Mouse (Mus musculus) retina, postnatal 7 days (tissue): ENCODE results near the gene Msi2.

Source experiments
- DNase-seq: peaks from one replicate; pipeline ENCODE4 v3.0.0-alpha.2; 2012; ENCODE audit warnings: low read depth, low spot score

Gene Msi2

DNA sequence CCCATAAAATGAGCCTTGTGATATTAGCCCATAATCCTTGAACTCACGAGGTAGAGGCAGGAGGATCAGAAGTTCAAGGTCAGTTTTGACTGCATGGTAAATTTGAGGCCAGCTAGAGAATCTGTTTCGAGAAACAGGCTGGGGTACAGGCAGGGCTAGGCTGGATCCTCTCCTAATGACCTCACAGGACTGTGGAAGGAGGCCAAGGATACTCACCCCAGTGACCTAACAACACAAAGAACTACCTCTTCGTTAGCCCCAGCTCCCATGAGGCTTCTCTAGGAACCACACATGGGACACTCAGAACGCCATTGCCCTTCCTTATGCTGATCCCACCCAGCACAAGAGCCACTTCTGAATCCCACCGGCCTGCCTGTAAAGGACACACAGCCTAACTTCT is 399.5 kb downstream of the Msi2 start:
- no peak for DNase-seq

DNA sequence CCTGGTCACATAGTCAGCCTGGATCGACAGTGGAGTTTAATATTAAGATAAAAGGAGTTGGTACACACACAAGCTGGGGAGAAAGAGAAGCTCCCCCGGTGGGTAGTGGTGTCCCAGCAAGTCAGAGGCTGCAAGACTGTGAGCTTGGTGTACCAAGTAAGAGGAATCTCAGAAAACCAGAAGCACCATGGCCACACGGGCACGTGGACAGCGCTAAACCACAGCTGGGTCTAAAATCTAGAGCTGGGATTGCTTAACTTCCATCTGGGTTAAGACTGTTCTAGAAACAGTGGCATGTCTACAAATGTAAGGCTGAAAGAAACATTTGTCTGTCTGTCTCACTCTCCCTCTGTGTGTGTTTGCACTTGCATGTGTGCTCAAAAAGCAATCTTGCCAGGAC is 402.9 kb downstream of the Msi2 start:
- no peak for DNase-seq

DNA sequence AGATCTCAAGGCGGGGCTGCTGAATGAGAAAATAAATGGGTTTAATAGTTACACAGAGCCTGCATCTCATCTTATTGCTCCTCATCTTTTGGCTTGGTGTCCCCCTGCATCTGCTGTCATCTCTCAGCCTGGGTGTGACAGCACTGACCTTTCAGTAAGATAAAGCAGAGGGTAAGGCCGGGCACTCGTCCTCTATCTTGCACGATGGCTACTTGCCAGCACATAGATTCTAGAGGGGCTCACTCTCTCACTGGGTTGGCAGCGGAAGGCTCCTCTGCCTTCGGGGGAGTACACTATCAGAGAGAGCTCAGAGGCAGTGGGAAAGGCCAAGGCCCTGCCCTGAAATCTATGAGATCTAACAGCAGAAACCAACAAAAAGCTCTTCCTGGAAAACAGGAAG is 403.8 kb downstream of the Msi2 start:
- DNase-seq, result no peak

DNA sequence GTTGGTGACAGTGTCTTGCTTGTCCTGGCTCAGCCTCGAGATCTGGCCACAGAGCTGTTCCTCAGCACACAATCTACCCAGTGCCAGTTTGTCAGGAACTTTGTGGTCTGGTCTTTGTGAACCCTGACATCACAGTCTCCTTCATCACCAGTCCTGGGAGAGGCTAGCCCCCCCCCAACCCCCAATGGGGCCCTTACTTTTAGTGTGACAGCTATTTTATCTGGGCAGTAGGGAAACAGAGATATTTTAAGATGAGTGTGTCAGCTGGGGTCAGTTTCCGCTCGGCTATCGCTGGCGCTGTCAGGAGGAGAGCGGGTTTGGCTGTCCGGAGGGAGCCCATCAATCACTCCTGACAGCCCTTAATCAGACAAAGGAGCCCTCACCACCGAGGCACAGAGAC is 404.8 kb downstream of the Msi2 start:
- DNase-seq, result no peak

DNA sequence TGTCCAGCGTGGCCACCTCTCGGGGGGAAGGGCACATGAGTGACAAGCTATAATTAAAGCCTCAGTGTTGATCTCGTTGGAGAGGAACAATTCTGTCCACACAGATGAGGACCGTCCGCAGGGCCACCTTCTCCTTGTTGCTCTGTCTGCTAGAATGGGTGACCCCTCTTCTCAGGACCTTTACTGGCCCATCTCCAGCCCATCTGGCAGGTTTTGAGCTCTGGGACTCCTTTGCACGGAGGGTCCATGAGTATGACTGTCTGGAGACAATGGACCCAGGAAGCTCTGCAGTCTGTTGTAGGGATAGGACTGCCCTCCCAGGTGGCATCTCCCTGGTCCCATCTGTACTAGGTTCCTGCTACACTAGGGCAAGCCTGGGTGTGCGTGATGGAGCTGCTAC is 406.7 kb downstream of the Msi2 start:
- no peak for DNase-seq

DNA sequence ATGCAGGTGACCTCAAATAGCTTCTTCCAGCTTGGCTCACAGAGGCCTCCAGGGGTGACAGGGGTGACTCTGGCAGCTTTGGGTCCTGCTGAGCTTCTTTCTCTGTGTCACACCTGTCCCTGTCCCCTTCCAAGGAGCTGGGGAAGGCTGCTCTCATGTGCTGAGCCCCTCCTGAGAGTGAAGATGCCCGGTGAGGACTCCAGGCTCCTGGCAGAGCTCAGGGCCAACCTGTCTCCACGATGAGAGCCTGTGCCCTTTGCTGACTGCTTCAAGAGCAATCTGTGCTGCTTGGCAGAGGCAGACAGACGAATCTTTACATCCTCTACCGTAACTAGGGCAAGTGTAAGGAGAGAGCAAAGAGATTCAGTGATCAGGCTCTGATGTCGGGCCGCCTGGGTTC is 407.5 kb downstream of the Msi2 start:
- DNase-seq, result no peak

DNA sequence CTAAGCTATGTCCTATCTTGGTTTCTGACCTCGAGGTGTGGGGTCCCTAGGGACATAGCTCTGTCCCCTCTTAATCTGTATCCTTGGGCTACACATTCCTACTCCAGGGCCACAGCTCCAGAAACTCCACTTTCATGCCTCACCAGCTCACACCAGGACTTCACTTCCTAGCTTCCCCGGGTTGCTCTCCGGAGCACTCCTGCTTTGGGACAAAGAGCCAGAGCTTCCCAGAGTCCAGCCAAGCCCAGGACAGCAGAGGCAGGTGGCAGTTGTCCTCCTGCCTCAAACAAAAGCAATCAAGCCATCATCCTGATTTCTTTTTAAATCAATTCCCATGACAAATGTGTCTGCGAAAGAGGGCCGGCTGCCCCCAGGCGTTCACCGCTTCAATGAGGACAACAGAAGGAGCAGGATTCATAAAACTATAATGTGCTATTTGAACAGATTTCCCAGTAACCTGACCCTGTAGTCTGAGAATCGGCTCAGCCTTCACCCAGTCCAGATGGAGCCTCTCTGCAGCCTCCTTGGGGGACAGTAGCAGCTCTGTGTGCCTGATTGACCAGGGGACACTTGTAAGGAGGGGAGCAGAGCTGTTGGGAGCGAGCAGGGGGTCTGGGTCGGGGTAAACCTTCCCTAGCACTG is 409.1 kb downstream of the Msi2 start:
- DNase-seq, result no peak

DNA sequence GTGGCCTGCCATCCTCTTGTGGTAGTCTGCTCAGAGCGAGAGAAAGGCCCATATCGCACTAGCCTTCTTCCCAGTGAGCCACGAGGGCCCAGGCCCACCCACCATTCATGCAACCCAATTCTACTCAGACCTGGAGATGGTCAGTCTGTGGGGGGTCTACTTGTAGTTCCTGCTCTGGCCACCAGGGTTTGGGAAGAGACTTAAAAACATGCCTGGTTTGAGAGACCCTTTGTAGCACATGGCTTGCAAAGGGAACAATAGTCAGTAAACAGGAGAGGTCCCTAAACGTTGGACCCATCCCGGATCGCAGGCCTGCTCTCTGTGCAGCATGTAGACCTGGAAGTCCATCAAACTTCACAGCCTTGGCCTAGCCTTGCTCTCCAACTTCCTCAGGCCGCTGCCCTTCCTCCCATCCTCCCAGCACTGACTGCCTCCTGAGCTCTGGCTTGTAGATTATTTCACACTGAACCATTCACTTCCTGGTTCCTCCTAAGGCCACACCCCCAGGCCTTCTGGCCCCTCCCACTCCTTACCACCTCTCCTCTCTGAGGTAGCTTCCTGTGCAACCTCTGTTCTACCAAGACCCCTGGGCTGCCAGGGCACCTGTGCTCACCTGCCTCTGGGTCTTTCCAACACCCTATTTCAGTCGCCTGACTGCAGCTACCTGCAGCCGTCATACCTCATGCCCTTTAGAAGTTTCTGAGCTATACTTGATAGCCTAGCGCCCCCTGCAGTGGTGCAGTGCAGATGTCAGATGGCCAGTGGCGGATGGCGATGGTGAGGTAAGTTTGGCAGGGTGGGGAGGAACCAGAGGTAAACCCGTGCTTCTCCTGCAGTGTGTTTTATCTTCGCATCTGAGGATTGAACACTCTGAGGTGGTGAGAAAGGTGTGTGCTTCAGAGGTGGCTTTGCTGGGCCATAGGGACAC is 410.4 kb downstream of the Msi2 start:
- no peak for DNase-seq

DNA sequence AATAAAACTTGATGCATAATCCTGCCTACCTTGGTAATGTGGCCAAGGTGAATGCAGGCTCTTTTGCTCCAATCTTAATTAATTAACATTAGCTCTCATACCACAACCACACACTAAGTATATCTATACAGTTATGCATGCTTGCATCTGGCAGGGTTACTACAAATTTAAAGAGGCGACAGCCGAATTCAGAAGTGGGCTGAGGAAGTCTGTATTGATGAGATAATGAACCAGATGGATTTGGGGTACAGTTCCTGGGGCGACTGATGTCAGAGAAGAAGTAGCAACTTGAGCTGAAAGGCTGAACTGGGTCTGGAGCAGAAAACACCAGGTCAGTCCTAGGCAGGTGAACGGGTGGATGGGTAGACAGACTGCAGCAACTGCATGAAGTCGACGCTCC is 412.6 kb downstream of the Msi2 start:
- DNase-seq, result no peak

DNA sequence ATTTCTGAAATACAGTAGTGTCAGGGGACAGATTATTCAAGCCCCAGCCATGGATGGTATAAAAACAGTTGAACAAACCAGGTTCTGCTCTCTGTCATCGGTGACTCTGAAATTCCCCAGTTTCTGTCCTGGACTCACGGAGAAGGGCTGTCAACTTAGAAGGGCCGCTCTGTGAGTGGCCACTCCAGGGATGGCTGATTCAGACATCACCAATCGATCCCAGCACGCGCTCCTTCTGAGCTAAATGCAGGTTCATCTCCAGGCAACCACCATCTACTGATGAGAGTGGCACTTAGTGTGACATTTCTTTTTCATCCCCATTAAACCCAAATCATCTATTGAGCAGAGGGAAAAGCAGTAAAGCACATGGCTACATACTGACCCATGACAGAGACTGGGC is 416.7 kb downstream of the Msi2 start:
- DNase-seq, result no peak

DNA sequence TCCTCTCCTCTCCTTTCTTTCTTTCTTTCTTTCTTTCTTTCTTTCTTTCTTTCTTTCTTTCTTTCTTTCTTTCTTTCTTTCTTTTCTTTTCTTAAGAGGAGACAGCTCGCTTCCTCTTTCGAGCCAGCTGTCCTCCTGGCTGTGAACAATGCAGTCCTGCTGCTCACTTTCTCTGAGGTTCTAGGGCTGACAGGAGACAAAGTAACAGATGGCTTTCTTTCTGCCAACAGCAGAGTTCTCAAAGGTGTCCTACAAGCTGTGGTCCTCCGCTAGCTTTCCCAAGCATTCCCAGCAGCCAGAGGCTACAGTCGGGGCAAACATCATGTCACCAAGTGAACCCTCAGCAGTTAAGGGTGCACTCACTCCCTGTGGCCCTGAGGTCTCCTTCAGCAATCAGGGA is 419.0 kb downstream of the Msi2 start:
- DNase-seq, result no peak

DNA sequence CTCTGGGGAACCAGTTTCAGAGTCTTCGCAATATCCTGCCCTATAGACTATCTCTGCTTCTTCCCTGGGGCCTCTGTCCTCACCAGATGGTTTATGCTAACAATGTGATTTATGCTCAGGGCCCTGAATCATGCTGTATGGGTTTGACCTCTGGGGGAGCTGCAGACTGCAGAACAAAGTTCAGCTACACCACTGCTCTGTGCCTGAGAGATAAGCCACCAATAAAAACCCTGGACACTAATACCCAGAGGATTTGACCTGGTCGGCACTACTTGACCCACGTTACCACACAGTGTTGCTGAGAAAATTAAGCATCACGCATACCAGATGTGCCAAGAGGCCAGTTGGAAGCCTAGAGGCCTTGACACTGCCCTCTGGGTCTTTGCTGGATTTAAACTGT is 420.8 kb downstream of the Msi2 start:
- DNase-seq, result no peak

DNA sequence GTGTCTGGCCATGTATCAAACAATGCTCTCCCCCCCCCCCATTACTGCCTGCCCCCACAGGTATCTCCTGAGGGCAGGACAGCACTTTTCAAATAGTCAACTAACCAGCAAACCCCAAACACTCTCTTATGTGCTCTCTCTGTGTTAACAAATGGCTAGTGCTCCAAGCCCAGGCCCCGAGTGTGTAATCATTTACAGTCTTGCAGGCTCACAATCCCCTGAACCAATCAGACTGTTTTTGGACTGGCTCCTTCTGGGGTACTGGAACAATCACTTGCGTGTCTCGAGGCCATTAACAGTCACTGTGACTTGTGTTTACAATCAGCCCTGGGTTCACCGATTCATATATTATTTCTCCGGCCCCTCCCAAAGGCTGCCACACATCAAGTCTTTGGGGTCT is 423.0 kb downstream of the Msi2 start:
- DNase-seq, result no peak

DNA sequence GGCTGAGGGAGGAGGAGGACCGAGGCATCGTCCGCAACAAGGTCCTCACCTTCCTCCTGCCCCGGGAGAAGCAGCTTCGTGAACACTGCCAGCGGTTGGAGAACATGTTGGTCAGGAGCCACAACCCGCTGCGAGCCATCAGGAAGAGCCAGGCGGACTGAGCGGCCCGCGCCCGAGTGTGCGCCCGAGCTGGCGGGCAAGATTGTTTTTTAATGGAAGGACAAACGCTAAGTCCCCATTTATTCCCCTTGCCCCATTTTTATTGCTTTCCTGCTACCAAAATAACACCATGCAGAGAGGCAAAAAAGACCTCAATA is 424.0 kb downstream of the Msi2 start:
- no peak for DNase-seq

DNA sequence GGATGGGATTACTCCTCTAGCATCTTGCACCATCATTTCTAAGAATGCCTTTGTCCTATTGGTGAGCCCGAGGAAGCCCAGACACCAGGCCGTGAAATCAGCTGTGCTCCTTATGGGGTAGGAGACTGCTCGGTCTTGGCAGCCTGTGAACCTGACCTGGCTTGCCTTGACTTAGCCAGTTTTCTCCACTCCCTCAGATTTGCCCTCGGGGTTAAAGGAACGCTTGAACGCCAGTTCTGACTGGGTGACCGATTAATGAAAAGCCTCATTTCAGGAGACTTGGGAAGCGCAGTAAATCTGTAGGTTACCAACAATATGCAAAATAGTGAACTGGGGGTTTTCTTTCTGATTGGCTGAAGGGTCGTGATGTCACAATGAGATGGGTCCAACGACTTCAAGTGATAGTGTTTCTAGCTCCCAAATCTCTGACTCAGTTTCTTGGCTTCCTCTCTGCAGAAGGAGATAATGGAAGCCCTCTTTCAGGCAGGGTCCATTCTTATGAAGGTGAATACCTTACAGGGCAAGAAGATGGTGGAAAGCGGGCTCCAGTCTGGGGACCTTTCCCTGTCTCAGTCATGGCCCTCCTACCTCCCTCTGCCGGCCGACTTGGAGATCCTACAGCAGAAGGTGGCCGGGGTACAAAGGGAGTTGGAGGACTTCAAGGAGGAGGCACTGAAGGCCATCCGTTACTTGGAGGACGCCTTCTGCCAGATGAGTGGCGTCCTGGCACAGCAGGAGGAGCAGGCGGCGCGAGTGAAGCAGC is 424.5 kb downstream of the Msi2 start, which contains the start of gene Ccdc182:
Ccdc182 (plus strand) TSS at position 428 of the 763 bp plus-strand sequence.
- no peak for DNase-seq

DNA sequence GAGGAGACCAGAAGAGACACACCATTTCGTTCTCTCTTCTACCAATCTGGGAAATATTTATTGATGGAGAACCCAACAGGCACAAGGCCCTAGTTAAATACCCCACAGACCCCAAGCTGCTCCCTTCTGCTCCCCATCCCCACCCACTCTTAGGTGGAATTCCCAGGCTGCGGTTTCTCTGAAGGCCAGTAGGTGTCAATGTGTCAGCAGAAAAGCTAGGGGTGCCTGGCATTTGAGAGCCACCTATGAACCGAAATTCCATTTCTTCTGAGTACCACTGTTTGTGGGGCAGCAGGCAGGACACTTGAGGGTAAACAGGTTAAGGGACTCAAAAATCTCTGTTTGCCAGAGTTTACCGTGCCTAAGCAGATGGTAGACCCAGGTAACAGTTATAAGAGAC is 426.6 kb downstream of the Msi2 start:
- no peak for DNase-seq

DNA sequence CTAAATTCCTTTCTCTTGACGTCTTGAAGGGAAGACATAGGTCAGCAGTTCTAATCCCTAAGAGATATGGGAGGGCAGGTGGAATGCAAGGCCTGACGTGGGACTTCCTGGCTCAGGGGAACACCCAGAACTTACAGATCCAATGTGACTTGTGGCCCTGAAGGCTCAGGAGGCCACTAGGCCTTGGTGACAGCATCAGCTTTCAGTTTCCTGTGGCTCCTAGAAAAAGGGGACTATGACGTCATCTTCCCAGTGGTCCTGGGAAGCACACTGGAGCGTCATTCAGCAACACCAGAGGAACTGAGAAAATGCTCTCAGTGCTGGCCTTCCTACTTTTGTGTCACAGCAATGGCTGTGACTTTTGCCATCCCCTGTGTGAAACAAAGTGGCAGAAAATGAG is 427.1 kb downstream of the Msi2 start:
- DNase-seq, result no peak
